Comparison of ENCODE assay signal across 8 mouse cellular contexts in the genomic region with DNA sequence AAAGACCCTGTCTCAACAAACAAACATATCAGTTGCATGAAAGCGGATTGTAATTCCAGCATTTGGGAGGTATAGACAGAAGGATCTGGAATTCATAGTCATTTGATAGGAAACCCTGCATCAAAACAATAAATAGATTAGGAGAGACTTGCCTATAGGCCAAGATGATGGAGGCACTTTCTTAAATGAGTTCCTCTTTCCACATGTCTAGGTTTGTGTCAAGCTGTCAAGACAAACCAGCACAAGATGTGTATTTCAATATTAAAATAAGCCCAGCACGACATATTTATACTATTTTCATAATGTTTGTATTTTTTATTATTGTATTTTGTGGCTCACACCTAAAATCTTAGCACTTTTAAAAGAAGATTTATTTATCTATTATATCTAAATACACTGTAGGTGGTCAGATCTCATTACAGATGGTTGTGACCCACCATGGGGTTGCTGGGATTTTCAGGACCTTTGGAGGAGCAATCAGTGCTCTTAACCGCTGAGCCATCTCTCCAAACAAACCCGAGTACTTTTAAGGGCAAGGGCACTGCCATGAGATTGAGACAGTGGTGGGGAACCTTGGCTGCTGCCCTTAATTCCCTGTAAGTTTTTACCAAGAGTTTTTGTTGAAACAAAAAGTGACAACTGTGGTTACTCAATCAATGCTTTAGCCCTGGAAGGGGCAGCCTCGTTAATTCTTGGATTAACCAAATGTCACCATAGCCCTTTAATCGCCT. TPM values are rescaled to one million over a fixed set of nuclear protein-coding genes. Genes with fewer than 3 reads are reported as not detected.
A peak's percentile ranks its signal among the peaks of the same experiment; 100 is the strongest.
DNase-seq lines count a peak whose midpoint lies in the region; ATAC-seq and TF ChIP-seq lines count a peak whose summit lies in the region.

No protein-coding gene starts in this region.

- peak overlapping the region; percentile 59 for H3K4me2 ChIP-seq in lung, embryonic 15.5 days
- H3K4me2 ChIP-seq in embryonic facial prominence, embryonic 14.5 days (ENCODE audit: low read depth, low read length), result peak overlapping the region; percentile 83

- TF ChIP-seq CTCF in small intestine, adult 2 months (IDR thresholded peaks at IDR 0.05; ENCODE audit: extremely low read depth, insufficient read length, insufficient replicate concordance, low read depth, low read length), result no peak

- peaks cover 24% of the 10 kb centered on the region for H3K4me1 ChIP-seq in lung, embryonic 15.5 days
- H3K4me1 ChIP-seq in embryonic facial prominence, embryonic 14.5 days (ENCODE audit: control insufficient read depth, insufficient read depth, low read length), result peaks cover 4% of the 10 kb centered on the region; the same call in 1 of the 2 replicates
- H3K4me1 ChIP-seq in limb, embryonic 10.5 days, result peaks cover 11% of the 10 kb centered on the region
- peaks cover 7% of the 10 kb centered on the region; the same call in 1 of the 2 replicates for H3K4me1 ChIP-seq in small intestine, adult 2 months (ENCODE audit: control insufficient read depth, insufficient read depth, insufficient read length, low read length)

- no peak for DNase-seq in lung, postnatal 25 days (ENCODE audit: low spot score)
- DNase-seq in embryonic facial prominence, embryonic 14.5 days (ENCODE audit: low spot score), result no peak
- DNase-seq in limb, embryonic 10.5 days (ENCODE audit: low spot score), result no peak
- DNase-seq in adrenal gland, adult 2 months, result no peak
- DNase-seq in adrenal gland, adult 18-20 months (ENCODE audit: low spot score in 2 of 2), result no peak
- DNase-seq in Muller cell, postnatal 12 days (ENCODE audit: inconsistent ontology term), result no peak

- peak; percentile 32; the same call in 1 of the 2 replicates for ATAC-seq in lung, embryonic 15.5 days (ENCODE audit: borderline replicate concordance, extremely low read depth, low FRiP score, low TSS enrichment)
- ATAC-seq in embryonic facial prominence, embryonic 14.5 days (ENCODE audit: low read depth), result peak; percentile 41

- H3K4me3 ChIP-seq in lung, embryonic 15.5 days, result peak overlapping the region; percentile 69
- H3K4me3 ChIP-seq in embryonic facial prominence, embryonic 14.5 days (ENCODE audit: low read depth, low read length), result peak overlapping the region; percentile 85
- peak overlapping the region; percentile 85 for H3K4me3 ChIP-seq in limb, embryonic 10.5 days
- H3K4me3 ChIP-seq in small intestine, adult 2 months (ENCODE audit: low read depth, low read length), result peak overlapping the region; percentile 76

- WGBS in lung, embryonic 15.5 days, result 20% methylated on average over 6 of the region's 6 CpGs
- 21% methylated on average over 6 of the region's 6 CpGs for WGBS in embryonic facial prominence, embryonic 14.5 days
- 21% methylated on average over 6 of the region's 6 CpGs for WGBS in limb, embryonic 10.5 days
- 20% methylated on average over 6 of the region's 6 CpGs for WGBS in small intestine, adult 2 months

- no peak for TF ChIP-seq POLR2A in small intestine, adult 2 months (IDR thresholded peaks at IDR 0.05; ENCODE audit: low read depth, low read length)

- H3K27ac ChIP-seq in lung, embryonic 15.5 days, result peak overlapping the region; percentile 80
- peak overlapping the region; percentile 57 for H3K27ac ChIP-seq in embryonic facial prominence, embryonic 14.5 days (replicated peaks; ENCODE audit: low read depth, low read length)
- H3K27ac ChIP-seq in limb, embryonic 10.5 days, result peak overlapping the region; percentile 95
- peak overlapping the region; percentile 55; the same call in 1 of the 2 replicates for H3K27ac ChIP-seq in small intestine, adult 2 months (ENCODE audit: insufficient read depth, low read depth, low read length)

- no peaks in the 10 kb centered on the region for H3K27me3 ChIP-seq in lung, embryonic 15.5 days
- H3K27me3 ChIP-seq in embryonic facial prominence, embryonic 14.5 days (replicated peaks; ENCODE audit: control insufficient read depth, insufficient read depth, low read length), result no peaks in the 10 kb centered on the region
- no peaks in the 10 kb centered on the region for H3K27me3 ChIP-seq in limb, embryonic 10.5 days (ENCODE audit: low read depth, poor library complexity, severe bottlenecking)
- no peaks in the 10 kb centered on the region for H3K27me3 ChIP-seq in small intestine, adult 2 months (ENCODE audit: control insufficient read depth, insufficient read depth, low read length)

- no peaks in the 10 kb centered on the region for H3K9me3 ChIP-seq in lung, embryonic 15.5 days
- no peaks in the 10 kb centered on the region for H3K9me3 ChIP-seq in embryonic facial prominence, embryonic 14.5 days (ENCODE audit: control insufficient read depth, low read length)
- no peaks in the 10 kb centered on the region for H3K9me3 ChIP-seq in limb, embryonic 10.5 days (replicated peaks)

- H3K36me3 ChIP-seq in lung, embryonic 15.5 days, result peaks cover 53% of the 10 kb centered on the region
- H3K36me3 ChIP-seq in embryonic facial prominence, embryonic 14.5 days (ENCODE audit: control insufficient read depth, insufficient read depth, low read length), result peaks cover 72% of the 10 kb centered on the region
- peaks cover 77% of the 10 kb centered on the region for H3K36me3 ChIP-seq in limb, embryonic 10.5 days
- peaks cover 28% of the 10 kb centered on the region for H3K36me3 ChIP-seq in small intestine, adult 2 months (ENCODE audit: control insufficient read depth, insufficient read depth, low read length)

- H3K9ac ChIP-seq in lung, embryonic 15.5 days, result peak overlapping the region; percentile 79
- peak overlapping the region; percentile 92 for H3K9ac ChIP-seq in embryonic facial prominence, embryonic 14.5 days (ENCODE audit: low read depth, low read length)

RNA-seq across cellular contexts. Expression of gene Rps9, which starts 0.5 kb away (rescaled TPM):
- 1,380 and 1,502 TPM in 2 replicates for polyA plus RNA-seq in lung, embryonic 15.5 days (2015; fragmentation: Nextera tagmentation; extraction: Ambion mirVana)
- 1,544 and 1,554 TPM in 2 replicates for polyA plus RNA-seq in embryonic facial prominence, embryonic 14.5 days (2014; fragmentation: Nextera tagmentation; extraction: Ambion mirVana)
- 1,366 and 1,587 TPM in 2 replicates for polyA plus RNA-seq in limb, embryonic 10.5 days (2016; fragmentation: Nextera tagmentation; extraction: Ambion mirVana)
- polyA plus RNA-seq in small intestine, adult 2 months (2012; rRNA removed), result 1,258 and 1,397 TPM in 2 replicates
- 100 to 1,000 TPM; 768 to 988 TPM for total RNA-seq in adrenal gland, adult 2 months (2021)
- polyA plus RNA-seq in adrenal gland, adult 2 months (2012; rRNA removed), result 285 and 318 TPM in 2 replicates
- 100 to 1,000 TPM; 858 to 933 TPM for total RNA-seq in adrenal gland, adult 18-20 months (2021)

RNA-seq across cellular contexts. Expression of gene Mboat7, which starts 10.0 kb away (rescaled TPM):
- 49.8 and 51.4 TPM in 2 replicates for polyA plus RNA-seq in lung, embryonic 15.5 days (2015; fragmentation: Nextera tagmentation; extraction: Ambion mirVana)
- polyA plus RNA-seq in embryonic facial prominence, embryonic 14.5 days (2014; fragmentation: Nextera tagmentation; extraction: Ambion mirVana), result 44.5 and 45.6 TPM in 2 replicates
- 39.0 and 46.5 TPM in 2 replicates for polyA plus RNA-seq in limb, embryonic 10.5 days (2016; fragmentation: Nextera tagmentation; extraction: Ambion mirVana)
- polyA plus RNA-seq in small intestine, adult 2 months (2012; rRNA removed), result 33.0 and 59.6 TPM in 2 replicates
- 10 to 100 TPM; 65.4 to 74.4 TPM for total RNA-seq in adrenal gland, adult 2 months (2021)
- polyA plus RNA-seq in adrenal gland, adult 2 months (2012; rRNA removed), result 102 and 133 TPM in 2 replicates
- total RNA-seq in adrenal gland, adult 18-20 months (2021), result 10 to 100 TPM; 61.3 to 82.9 TPM

RNA-seq across cellular contexts. Expression of gene Tsen34, which starts 10.7 kb away (rescaled TPM):
- polyA plus RNA-seq in lung, embryonic 15.5 days (2015; fragmentation: Nextera tagmentation; extraction: Ambion mirVana), result 296 and 312 TPM in 2 replicates
- polyA plus RNA-seq in embryonic facial prominence, embryonic 14.5 days (2014; fragmentation: Nextera tagmentation; extraction: Ambion mirVana), result 244 and 268 TPM in 2 replicates
- 328 and 357 TPM in 2 replicates for polyA plus RNA-seq in limb, embryonic 10.5 days (2016; fragmentation: Nextera tagmentation; extraction: Ambion mirVana)
- 50.3 and 92.2 TPM in 2 replicates for polyA plus RNA-seq in small intestine, adult 2 months (2012; rRNA removed)
- total RNA-seq in adrenal gland, adult 2 months (2021), result 100 to 1,000 TPM in 1 of 2 experiments, 10 to 100 TPM in 1; 80.4 to 106 TPM
- 240 and 250 TPM in 2 replicates for polyA plus RNA-seq in adrenal gland, adult 2 months (2012; rRNA removed)
- 100 to 1,000 TPM in 1 of 2 experiments, 10 to 100 TPM in 1; 87.7 to 105 TPM for total RNA-seq in adrenal gland, adult 18-20 months (2021)

RNA-seq across cellular contexts. Expression of gene Pirb, which starts 16.9 kb away (rescaled TPM):
- polyA plus RNA-seq in lung, embryonic 15.5 days (2015; fragmentation: Nextera tagmentation; extraction: Ambion mirVana), result 0.72 and 1.4 TPM in 2 replicates
- polyA plus RNA-seq in embryonic facial prominence, embryonic 14.5 days (2014; fragmentation: Nextera tagmentation; extraction: Ambion mirVana), result 0.92 and 0.97 TPM in 2 replicates
- polyA plus RNA-seq in limb, embryonic 10.5 days (2016; fragmentation: Nextera tagmentation; extraction: Ambion mirVana), result 0.08 and 0.13 TPM in 2 replicates
- 4.7 and 5.2 TPM in 2 replicates for polyA plus RNA-seq in small intestine, adult 2 months (2012; rRNA removed)
- total RNA-seq in adrenal gland, adult 2 months (2021), result 1 to 10 TPM; 2.4 to 3.2 TPM
- 5.6 and 7.3 TPM in 2 replicates for polyA plus RNA-seq in adrenal gland, adult 2 months (2012; rRNA removed)
- 1 to 10 TPM; 3.0 to 5.6 TPM for total RNA-seq in adrenal gland, adult 18-20 months (2021)

RNA-seq across cellular contexts. Expression of gene Tmc4, which starts 26.0 kb away (rescaled TPM):
- 21.7 and 25.5 TPM in 2 replicates for polyA plus RNA-seq in lung, embryonic 15.5 days (2015; fragmentation: Nextera tagmentation; extraction: Ambion mirVana)
- polyA plus RNA-seq in embryonic facial prominence, embryonic 14.5 days (2014; fragmentation: Nextera tagmentation; extraction: Ambion mirVana), result 6.1 and 7.6 TPM in 2 replicates
- polyA plus RNA-seq in limb, embryonic 10.5 days (2016; fragmentation: Nextera tagmentation; extraction: Ambion mirVana), result 4.2 and 5.0 TPM in 2 replicates
- polyA plus RNA-seq in small intestine, adult 2 months (2012; rRNA removed), result 119 and 229 TPM in 2 replicates
- 10 to 100 TPM in 1 of 2 experiments, 1 to 10 TPM in 1; 9.3 to 12.5 TPM for total RNA-seq in adrenal gland, adult 2 months (2021)
- 14.9 and 18.2 TPM in 2 replicates for polyA plus RNA-seq in adrenal gland, adult 2 months (2012; rRNA removed)
- total RNA-seq in adrenal gland, adult 18-20 months (2021), result 10 to 100 TPM; 11.0 to 12.9 TPM
